8 mouse cellular contexts compared by ENCODE assay signal in the genomic region with DNA sequence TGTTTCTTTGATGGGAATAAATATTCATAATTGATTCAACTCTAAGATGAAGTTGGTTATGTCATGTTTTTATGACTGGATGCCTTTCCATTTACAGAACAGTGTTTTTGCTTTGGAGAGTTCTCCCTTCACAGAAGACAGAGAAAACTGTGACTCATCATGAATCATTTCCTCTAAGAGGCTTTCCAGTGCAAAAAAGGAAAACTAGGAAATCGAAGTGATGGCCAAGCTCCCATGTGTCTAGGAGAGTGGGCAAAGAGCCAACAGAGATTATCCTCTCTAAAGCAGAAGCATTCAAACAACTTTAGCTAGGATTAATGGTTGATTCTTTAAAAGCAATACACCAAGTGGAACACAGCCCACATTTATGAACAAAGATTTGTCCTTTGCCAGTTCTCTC.
DNase-seq lines count a peak whose midpoint lies in the region; ATAC-seq and TF ChIP-seq lines count a peak whose summit lies in the region.

No protein-coding gene starts in this region.

- ATAC-seq in lung, postnatal 0 days, result no peak
- ATAC-seq in heart, embryonic 16.5 days (replicated peaks; ENCODE audit: extremely low read depth, insufficient read depth, low FRiP score), result peak; percentile 85
- no peak for ATAC-seq in midbrain, embryonic 15.5 days (replicated peaks)

- H3K27ac ChIP-seq in lung, postnatal 0 days (ENCODE audit: low read length), result no peak overlapping the region
- H3K27ac ChIP-seq in heart, embryonic 16.5 days (ENCODE audit: low read length), result no peak overlapping the region
- no peak overlapping the region for H3K27ac ChIP-seq in midbrain, embryonic 15.5 days

- peak; percentile 2 to 31 for DNase-seq in adrenal gland, adult (ENCODE audit: inconsistent age in 2 of 2, low spot score in 1 of 2)
- DNase-seq in adrenal gland, adult 18-20 months (ENCODE audit: low spot score in 2 of 2), result no peak
- peak; percentile 14 for DNase-seq in lung, postnatal 0 days (ENCODE audit: low spot score)
- no peak for DNase-seq in lung, postnatal 36 days
- peak; percentile 11 for DNase-seq in retina, postnatal 7 days (ENCODE audit: low read depth, low spot score)
- DNase-seq in thymus, postnatal 10 days (ENCODE audit: low spot score in 2 of 2), result no peak

- no peak overlapping the region for H3K9ac ChIP-seq in lung, postnatal 0 days (replicated peaks; ENCODE audit: low read depth)
- H3K9ac ChIP-seq in heart, embryonic 16.5 days (ENCODE audit: low read length), result no peak overlapping the region
- no peak overlapping the region for H3K9ac ChIP-seq in midbrain, embryonic 15.5 days

- WGBS in lung, postnatal 0 days, result 13% methylated on average over 1 of the region's 1 CpGs
- 29% methylated on average over 1 of the region's 1 CpGs for WGBS in heart, embryonic 16.5 days
- WGBS in midbrain, embryonic 15.5 days, result 38% methylated on average over 1 of the region's 1 CpGs

- no peaks in the 10 kb centered on the region for H3K36me3 ChIP-seq in lung, postnatal 0 days (ENCODE audit: insufficient read depth, low read length)
- no peaks in the 10 kb centered on the region for H3K36me3 ChIP-seq in heart, embryonic 16.5 days (ENCODE audit: control insufficient read depth, insufficient read depth)
- H3K36me3 ChIP-seq in midbrain, embryonic 15.5 days (replicated peaks), result no peaks in the 10 kb centered on the region

- no peaks in the 10 kb centered on the region for H3K9me3 ChIP-seq in lung, postnatal 0 days (ENCODE audit: low read length)
- H3K9me3 ChIP-seq in heart, embryonic 16.5 days (replicated peaks; ENCODE audit: control insufficient read depth, low read length), result no peaks in the 10 kb centered on the region
- no peaks in the 10 kb centered on the region for H3K9me3 ChIP-seq in midbrain, embryonic 15.5 days

- no peak for TF ChIP-seq CTCF in lung, postnatal 0 days (IDR thresholded peaks at IDR 0.05)

- no peak for TF ChIP-seq EP300 in lung, postnatal 0 days (IDR thresholded peaks at IDR 0.05)

- no peaks in the 10 kb centered on the region for H3K27me3 ChIP-seq in lung, postnatal 0 days (replicated peaks; ENCODE audit: insufficient read depth, low read length)
- H3K27me3 ChIP-seq in heart, embryonic 16.5 days (ENCODE audit: control insufficient read depth, insufficient read depth, low read length), result no peaks in the 10 kb centered on the region
- H3K27me3 ChIP-seq in midbrain, embryonic 15.5 days (replicated peaks), result no peaks in the 10 kb centered on the region

- no peaks in the 10 kb centered on the region for H3K4me1 ChIP-seq in lung, postnatal 0 days (ENCODE audit: insufficient read depth, low read depth, low read length)
- H3K4me1 ChIP-seq in heart, embryonic 16.5 days (ENCODE audit: control insufficient read depth, insufficient read depth, low read length), result no peaks in the 10 kb centered on the region
- H3K4me1 ChIP-seq in midbrain, embryonic 15.5 days, result no peaks in the 10 kb centered on the region

- no peak overlapping the region for H3K4me2 ChIP-seq in lung, postnatal 0 days (replicated peaks; ENCODE audit: low read depth, low read length)
- no peak overlapping the region for H3K4me2 ChIP-seq in heart, embryonic 16.5 days (ENCODE audit: low read depth, low read length)
- H3K4me2 ChIP-seq in midbrain, embryonic 15.5 days, result no peak overlapping the region

- H3K4me3 ChIP-seq in lung, postnatal 0 days (ENCODE audit: low read depth, low read length), result no peak overlapping the region
- H3K4me3 ChIP-seq in heart, embryonic 16.5 days (ENCODE audit: low read length), result no peak overlapping the region
- H3K4me3 ChIP-seq in midbrain, embryonic 15.5 days, result no peak overlapping the region

Comparison
In these comparisons a context has a peak if more than half of its experiments do, and no peak if none do; other contexts are left out.
1. DNase-seq: peak in adrenal gland, adult (2 of 2), lung, postnatal 0 days (single experiment) and retina, postnatal 7 days (single experiment); none in adrenal gland, adult 18-20 months (0 of 2), lung, postnatal 36 days (single experiment) and thymus, postnatal 10 days (0 of 2).